Mouse (Mus musculus): ENCODE data around the gene Olfr472. TPM values are rescaled to one million over a fixed set of nuclear protein-coding genes. Genes with fewer than 3 reads are reported as not detected.

Olfr472 gene
- not detected in 2 replicates for polyA plus RNA-seq (2012; rRNA removed; ENCODE audit: low replicate concordance)

DNA sequence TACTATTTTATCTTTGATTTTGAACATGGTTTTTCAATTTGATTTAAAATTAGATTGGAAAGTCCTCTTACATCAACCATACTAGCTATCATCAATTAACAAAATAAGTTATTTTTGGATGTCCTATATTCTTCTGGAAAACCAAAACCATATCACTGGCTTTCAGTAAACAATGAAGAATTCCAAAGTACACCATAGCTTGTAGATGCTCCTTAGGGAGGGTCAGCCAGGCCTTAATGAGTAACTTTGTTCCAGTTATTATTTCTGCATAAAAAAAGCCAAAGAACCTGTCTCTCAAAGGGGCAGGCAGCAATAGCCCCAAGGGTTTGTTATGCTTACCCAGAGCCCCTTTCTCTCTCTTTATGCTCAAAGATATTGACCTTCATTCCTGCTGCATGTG is at the start of gene Olfr472:
Gene Olfr472 (plus strand): TSS at position 301 of the 400 bp plus-strand sequence.

DNA sequence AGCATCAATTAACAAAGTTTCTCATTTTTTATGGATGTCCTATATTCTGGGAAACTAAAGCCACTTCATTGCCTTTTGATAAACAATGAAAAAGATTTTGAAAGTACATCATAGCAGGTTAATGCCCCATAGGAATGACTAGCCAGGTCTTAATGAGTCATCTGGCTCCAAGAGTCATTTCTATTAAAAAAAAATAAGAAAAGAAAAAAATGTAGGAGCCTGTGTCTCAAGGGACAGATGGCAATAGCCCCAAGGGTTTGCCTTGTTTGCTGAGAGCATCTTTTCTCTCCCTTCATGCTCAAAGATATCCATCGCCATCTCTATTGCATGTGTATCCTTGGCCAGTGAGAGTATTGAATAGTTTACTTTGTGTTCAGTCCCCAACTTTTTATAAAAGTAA is 32.4 kb downstream of the Olfr472 start, which contains the start of gene Olfr473:
Gene Olfr473 (plus strand): TSS at position 301 of the 400 bp plus-strand sequence.

DNA sequence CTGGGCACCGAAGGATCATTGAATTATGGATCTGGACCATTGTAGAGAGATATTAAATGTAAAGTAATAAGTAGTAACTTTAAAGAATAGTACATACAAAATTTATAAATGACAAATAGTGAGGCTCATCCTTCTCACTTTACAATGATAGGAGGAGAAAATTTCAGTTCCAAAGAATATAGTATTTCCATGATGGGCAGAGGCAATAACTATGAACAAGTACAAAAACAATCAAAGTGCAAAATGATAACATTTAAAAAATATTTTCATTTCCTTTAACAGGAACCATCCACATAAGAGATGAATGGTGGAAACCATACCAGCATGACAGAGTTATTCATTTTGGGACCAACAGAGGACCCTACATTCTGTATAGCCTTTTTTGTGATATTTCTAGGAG is 56.6 kb downstream of the Olfr472 start, which contains the start of gene Olfr474:
Gene Olfr474 (plus strand): TSS at position 301 of the 400 bp plus-strand sequence.

Other genes starting within 250 kb of the Olfr472 start
- gene Cyb5r2, start 139.9 kb upstream of the Olfr472 start, polyA plus RNA-seq (2012; rRNA removed; ENCODE audit: low replicate concordance): 0.17 and 0.76 TPM in 2 replicates
- 0.33 TPM in 1 of 2 replicates, not detected in the other for gene Ovch2, start 96.7 kb upstream of the Olfr472 start, polyA plus RNA-seq (2012; rRNA removed; ENCODE audit: low replicate concordance)
- gene Olfr467, start 85.6 kb upstream of the Olfr472 start, polyA plus RNA-seq (2012; rRNA removed; ENCODE audit: low replicate concordance): not detected in 2 replicates
- not detected in 2 replicates for gene Olfr469, start 72.4 kb upstream of the Olfr472 start, polyA plus RNA-seq (2012; rRNA removed; ENCODE audit: low replicate concordance)
- gene Olfr470, start 50.4 kb upstream of the Olfr472 start, polyA plus RNA-seq (2012; rRNA removed; ENCODE audit: low replicate concordance): not detected in 2 replicates
- gene Olfr473, start 32.5 kb downstream of the Olfr472 start, polyA plus RNA-seq (2012; rRNA removed; ENCODE audit: low replicate concordance): not detected in 2 replicates
- not detected in 2 replicates for gene Olfr474, start 56.7 kb downstream of the Olfr472 start, polyA plus RNA-seq (2012; rRNA removed; ENCODE audit: low replicate concordance)
- gene Olfr476, start 66.9 kb downstream of the Olfr472 start, polyA plus RNA-seq (2012; rRNA removed; ENCODE audit: low replicate concordance): not detected in 2 replicates
- not detected in 2 replicates for gene Olfr477, start 88.8 kb downstream of the Olfr472 start, polyA plus RNA-seq (2012; rRNA removed; ENCODE audit: low replicate concordance)
- not detected in 2 replicates for gene Olfr478, start 136.1 kb downstream of the Olfr472 start, polyA plus RNA-seq (2012; rRNA removed; ENCODE audit: low replicate concordance)
- not detected in 2 replicates for gene Olfr479, start 152.8 kb downstream of the Olfr472 start, polyA plus RNA-seq (2012; rRNA removed; ENCODE audit: low replicate concordance)
- not detected in 2 replicates for gene Olfr480, start 169.4 kb downstream of the Olfr472 start, polyA plus RNA-seq (2012; rRNA removed; ENCODE audit: low replicate concordance)
- not detected in 2 replicates for gene Olfr481, start 182.0 kb downstream of the Olfr472 start, polyA plus RNA-seq (2012; rRNA removed; ENCODE audit: low replicate concordance)
- gene Olfr482, start 199.7 kb downstream of the Olfr472 start, polyA plus RNA-seq (2012; rRNA removed; ENCODE audit: low replicate concordance): not detected in 2 replicates
- not detected in 2 replicates for gene Olfr483, start 202.9 kb downstream of the Olfr472 start, polyA plus RNA-seq (2012; rRNA removed; ENCODE audit: low replicate concordance)
- not detected in 2 replicates for gene Olfr484, start 229.5 kb downstream of the Olfr472 start, polyA plus RNA-seq (2012; rRNA removed; ENCODE audit: low replicate concordance)